Mouse (Mus musculus) lung, embryonic 15.5 days (tissue): Measurements from ENCODE around the gene Rnf113a2. TPM values are rescaled to one million over a fixed set of nuclear protein-coding genes. Genes with fewer than 3 reads are reported as not detected.

Source experiments
- ATAC-seq: fragments of 200-750 bp; cut with Nextera tagmentation; 2 replicates; pipeline ENCODE4 v1.8.0; 2017; ENCODE audit warnings: moderate number of reproducible peaks, borderline replicate concordance; ENCODE audit not compliant: low FRiP score, low TSS enrichment; ENCODE audit errors: extremely low read depth
- H3K27ac ChIP-seq: fragments of 300-500 bp; sonication (generic); 2 replicates; pipeline ENCODE4 v1.5.1; 2015; ENCODE audit warnings: moderate library complexity, mild to moderate bottlenecking, inconsistent platforms
- H3K27me3 ChIP-seq: fragments of 300-500 bp; sonication (generic); 2 replicates; pipeline ENCODE4 v1.6.1; 2015; ENCODE audit warnings: inconsistent platforms
- H3K36me3 ChIP-seq: fragments of 300-500 bp; sonication (generic); 2 replicates; pipeline ENCODE4 v1.6.1; 2015; ENCODE audit warnings: inconsistent platforms
- H3K4me1 ChIP-seq: fragments of 300-500 bp; sonication (generic); 2 replicates; pipeline ENCODE4 v1.6.1; 2015; ENCODE audit warnings: inconsistent platforms
- H3K4me2 ChIP-seq: fragments of 300-500 bp; sonication (generic); 2 replicates; pipeline ENCODE4 v1.6.1; 2015; ENCODE audit warnings: inconsistent platforms, mild to moderate bottlenecking, moderate library complexity
- H3K4me3 ChIP-seq: fragments of 300-500 bp; sonication (generic); 2 replicates; pipeline ENCODE4 v1.5.1; 2015; ENCODE audit warnings: mild to moderate bottlenecking, inconsistent platforms
- H3K9ac ChIP-seq: fragments of 300-500 bp; sonication (generic); 2 replicates; pipeline ENCODE4 v1.6.1; 2015; ENCODE audit warnings: inconsistent platforms
- H3K9me3 ChIP-seq: fragments of 300-500 bp; sonication (generic); 2 replicates; pipeline ENCODE4 v1.6.1; 2016; ENCODE audit warnings: inconsistent platforms
- WGBS: fragments of 180-500 bp; shearing (Covaris S2); methylation state at CpG from one replicate; pipeline ENCODE4 v1.1.7; 2015; 5-methylcytosine and 5-hydroxymethylcytosine counted together
- polyA plus RNA-seq: library from polyadenylated mRNA; unstranded; fragments of >200 nt; fragmentation: Nextera tagmentation; extraction: Ambion mirVana; gene quantifications from 2 replicates; pipeline ENCODE4 v1.2.1, GENCODE M21; 2015

Gene Rnf113a2
- polyA plus RNA-seq, 1 experiment from 2014 or later, result 24.2 TPM

GRCm38 (mm10) chr12:84396947-84397679, 19.9 kb upstream of the Rnf113a2 start:
- no peak for ATAC-seq
- no peaks in the 10 kb centered on the region for H3K9me3 ChIP-seq
- 80% methylated on average over 14 of the region's 14 CpGs for WGBS
- H3K4me3 ChIP-seq, result no peak overlapping the region
- no peaks in the 10 kb centered on the region for H3K27me3 ChIP-seq
- no peak overlapping the region for H3K4me2 ChIP-seq
- H3K4me1 ChIP-seq, result no peaks in the 10 kb centered on the region; the same call in 1 of the 2 replicates
- no peak overlapping the region for H3K9ac ChIP-seq
- H3K27ac ChIP-seq, result no peak overlapping the region
- no peaks in the 10 kb centered on the region for H3K36me3 ChIP-seq

DNA sequence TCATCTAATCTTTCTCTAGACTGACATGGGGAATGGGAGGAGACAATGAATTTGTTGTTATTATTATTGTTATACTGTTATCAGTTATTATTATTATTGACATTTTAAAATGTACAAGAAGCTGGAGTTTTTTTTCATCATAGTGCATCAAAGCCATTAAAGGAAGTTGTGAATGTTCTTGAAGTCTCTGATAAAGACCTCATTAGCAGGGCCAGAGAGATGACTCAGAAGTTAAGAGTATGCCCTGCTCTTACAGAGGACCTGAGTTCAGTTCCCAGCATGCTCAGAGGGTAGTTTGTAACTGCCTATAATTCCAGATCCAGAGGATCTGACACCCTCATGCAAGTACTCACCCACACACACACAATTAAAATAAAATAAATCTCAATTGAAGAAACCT, 19.3 kb upstream of the Rnf113a2 start:
- Histone ChIP-seq H3K9me3 (no peaks in the 10 kb centered on the region), H3K27me3 (no peaks in the 10 kb centered on the region), H3K27ac (no peak overlapping the region), H3K36me3 (no peaks in the 10 kb centered on the region), H3K9ac (no peak overlapping the region), H3K4me1 (no peaks in the 10 kb centered on the region; the same call in 1 of the 2 replicates), H3K4me2 (no peak overlapping the region), H3K4me3 (no peak overlapping the region)
- ATAC-seq, result no peak

GRCm38 (mm10) chr12:84398629-84399028, 18.4 kb upstream of the Rnf113a2 start:
- 65% methylated on average over 5 of the region's 5 CpGs for WGBS
- Histone ChIP-seq H3K9ac (no peak overlapping the region), H3K4me1 (no peaks in the 10 kb centered on the region; the same call in 1 of the 2 replicates), H3K36me3 (no peaks in the 10 kb centered on the region), H3K9me3 (no peaks in the 10 kb centered on the region), H3K4me2 (no peak overlapping the region), H3K4me3 (no peak overlapping the region), H3K27me3 (no peaks in the 10 kb centered on the region), H3K27ac (no peak overlapping the region)
- ATAC-seq, result no peak

DNA sequence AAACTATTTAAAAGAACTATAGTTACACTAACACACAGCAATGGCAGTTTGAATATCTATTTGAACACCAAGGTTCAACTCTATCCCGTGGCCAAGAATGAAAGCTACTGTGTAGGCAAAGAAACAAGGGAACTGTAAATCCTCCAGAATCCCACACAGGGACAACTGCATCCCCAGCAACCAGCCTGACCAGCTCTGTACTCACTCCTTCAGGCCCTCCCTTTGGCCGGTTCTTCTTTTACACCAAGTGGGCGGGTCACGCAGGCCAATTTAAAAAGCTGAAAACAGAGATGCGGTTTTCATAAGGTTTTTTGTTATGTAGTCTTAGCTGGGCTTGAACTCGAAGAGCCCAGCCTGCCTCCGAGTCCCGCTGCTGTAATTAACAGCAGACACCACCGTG, 17.9 kb upstream of the Rnf113a2 start:
- no peaks in the 10 kb centered on the region for H3K36me3 ChIP-seq
- no peak overlapping the region for H3K27ac ChIP-seq
- no peak for ATAC-seq
- no peak overlapping the region for H3K4me2 ChIP-seq
- H3K9ac ChIP-seq, result no peak overlapping the region
- H3K27me3 ChIP-seq, result no peaks in the 10 kb centered on the region
- no peak overlapping the region for H3K4me3 ChIP-seq
- WGBS, result 66% methylated on average over 9 of the region's 9 CpGs
- no peaks in the 10 kb centered on the region; the same call in 1 of the 2 replicates for H3K4me1 ChIP-seq
- H3K9me3 ChIP-seq, result no peaks in the 10 kb centered on the region

- ATAC-seq, result no peak
- no peak overlapping the region for H3K9ac ChIP-seq
- H3K4me1 ChIP-seq, result no peaks in the 10 kb centered on the region; the same call in 1 of the 2 replicates
- H3K27me3 ChIP-seq, result no peaks in the 10 kb centered on the region
- 43% methylated on average over 9 of the region's 9 CpGs for WGBS
- H3K9me3 ChIP-seq, result no peaks in the 10 kb centered on the region
- no peaks in the 10 kb centered on the region for H3K36me3 ChIP-seq
- H3K4me3 ChIP-seq, result no peak overlapping the region
- H3K4me2 ChIP-seq, result no peak overlapping the region
- no peak overlapping the region for H3K27ac ChIP-seq
Observed at GRCm38 (mm10) chr12:84399663-84400062, 17.3 kb upstream of the Rnf113a2 start.

DNA sequence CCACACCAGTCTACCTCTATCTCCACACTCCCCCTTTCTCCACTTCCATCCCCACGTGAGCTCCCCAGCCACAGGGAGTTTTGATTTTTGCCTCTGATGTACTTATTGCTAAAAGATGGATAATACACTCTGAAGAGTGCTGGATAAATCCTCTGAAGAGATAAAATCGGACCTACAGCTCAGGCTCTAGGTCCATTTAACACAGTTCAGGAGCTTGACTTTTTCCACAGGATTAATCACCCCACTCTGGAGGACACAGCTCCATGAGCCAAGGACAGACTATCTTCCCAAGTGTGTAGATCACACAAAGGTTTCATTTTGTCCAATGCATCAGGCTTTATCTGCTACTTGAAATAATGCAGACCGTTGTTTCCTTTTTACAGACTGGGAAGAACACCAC, 16.9 kb upstream of the Rnf113a2 start:
- Histone ChIP-seq H3K4me2 (no peak overlapping the region), H3K27me3 (no peaks in the 10 kb centered on the region), H3K36me3 (no peaks in the 10 kb centered on the region), H3K9me3 (no peaks in the 10 kb centered on the region), H3K4me3 (no peak overlapping the region), H3K4me1 (no peaks in the 10 kb centered on the region; the same call in 1 of the 2 replicates), H3K9ac (no peak overlapping the region), H3K27ac (no peak overlapping the region)
- WGBS, result 67% methylated on average over 3 of the region's 3 CpGs
- ATAC-seq, result no peak

- no peak overlapping the region for H3K27ac ChIP-seq
Observed at GRCm38 (mm10) chr12:84400653-84401052, 16.3 kb upstream of the Rnf113a2 start.

DNA sequence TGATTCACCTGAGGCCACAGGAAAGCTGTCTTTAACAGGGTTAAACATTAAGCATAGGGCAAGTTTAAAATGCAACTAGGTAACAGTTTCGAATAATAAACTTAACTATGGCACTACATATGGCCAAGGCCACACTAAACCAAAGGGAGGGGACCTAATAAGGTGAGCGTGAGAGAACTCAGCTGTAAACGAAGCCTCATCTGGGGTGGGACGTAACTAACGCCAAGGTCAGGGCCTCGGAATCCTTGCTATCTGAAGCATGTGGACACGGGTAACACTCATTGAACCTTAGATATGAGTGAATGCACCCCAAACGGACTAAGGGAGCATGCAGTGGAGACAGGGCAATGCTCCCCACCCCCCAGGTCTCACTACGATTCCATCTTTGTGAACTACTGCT, 14.1 kb upstream of the Rnf113a2 start:
- no peak overlapping the region for H3K9ac ChIP-seq
- no peaks in the 10 kb centered on the region for H3K27me3 ChIP-seq
- no peak overlapping the region for H3K27ac ChIP-seq
- H3K4me3 ChIP-seq, result no peak overlapping the region
- no peaks in the 10 kb centered on the region for H3K36me3 ChIP-seq
- no peak overlapping the region for H3K4me2 ChIP-seq
- 60% methylated on average over 9 of the region's 9 CpGs for WGBS
- ATAC-seq, result no peak
- H3K9me3 ChIP-seq, result no peaks in the 10 kb centered on the region
- peaks cover 4% of the 10 kb centered on the region for H3K4me1 ChIP-seq

More at GRCm38 (mm10) chr12:84400653-84401052, 16.3 kb upstream of the Rnf113a2 start:
- Histone ChIP-seq H3K36me3 (no peaks in the 10 kb centered on the region), H3K9ac (no peak overlapping the region), H3K9me3 (no peaks in the 10 kb centered on the region), H3K27me3 (no peaks in the 10 kb centered on the region), H3K4me3 (no peak overlapping the region), H3K4me1 (no peaks in the 10 kb centered on the region; the same call in 1 of the 2 replicates), H3K4me2 (no peak overlapping the region)
- no peak for ATAC-seq
- 24% methylated on average over 3 of the region's 3 CpGs for WGBS

- Histone ChIP-seq H3K4me1 (peaks cover 7% of the 10 kb centered on the region), H3K27ac (no peak overlapping the region), H3K27me3 (no peaks in the 10 kb centered on the region), H3K36me3 (no peaks in the 10 kb centered on the region), H3K4me3 (no peak overlapping the region), H3K9me3 (no peaks in the 10 kb centered on the region), H3K9ac (no peak overlapping the region), H3K4me2 (no peak overlapping the region)
- ATAC-seq, result no peak
- 85% methylated on average over 6 of the region's 6 CpGs for WGBS
Observed at GRCm38 (mm10) chr12:84404541-84404940, 12.5 kb upstream of the Rnf113a2 start.

- Histone ChIP-seq H3K9ac (no peak overlapping the region), H3K9me3 (no peaks in the 10 kb centered on the region), H3K4me1 (peaks cover 7% of the 10 kb centered on the region), H3K36me3 (no peaks in the 10 kb centered on the region), H3K4me3 (no peak overlapping the region), H3K4me2 (no peak overlapping the region), H3K27me3 (no peaks in the 10 kb centered on the region), H3K27ac (no peak overlapping the region)
- no peak for ATAC-seq
- 52% methylated on average over 4 of the region's 4 CpGs for WGBS
Observed at GRCm38 (mm10) chr12:84407259-84407658, 9.7 kb upstream of the Rnf113a2 start.

DNA sequence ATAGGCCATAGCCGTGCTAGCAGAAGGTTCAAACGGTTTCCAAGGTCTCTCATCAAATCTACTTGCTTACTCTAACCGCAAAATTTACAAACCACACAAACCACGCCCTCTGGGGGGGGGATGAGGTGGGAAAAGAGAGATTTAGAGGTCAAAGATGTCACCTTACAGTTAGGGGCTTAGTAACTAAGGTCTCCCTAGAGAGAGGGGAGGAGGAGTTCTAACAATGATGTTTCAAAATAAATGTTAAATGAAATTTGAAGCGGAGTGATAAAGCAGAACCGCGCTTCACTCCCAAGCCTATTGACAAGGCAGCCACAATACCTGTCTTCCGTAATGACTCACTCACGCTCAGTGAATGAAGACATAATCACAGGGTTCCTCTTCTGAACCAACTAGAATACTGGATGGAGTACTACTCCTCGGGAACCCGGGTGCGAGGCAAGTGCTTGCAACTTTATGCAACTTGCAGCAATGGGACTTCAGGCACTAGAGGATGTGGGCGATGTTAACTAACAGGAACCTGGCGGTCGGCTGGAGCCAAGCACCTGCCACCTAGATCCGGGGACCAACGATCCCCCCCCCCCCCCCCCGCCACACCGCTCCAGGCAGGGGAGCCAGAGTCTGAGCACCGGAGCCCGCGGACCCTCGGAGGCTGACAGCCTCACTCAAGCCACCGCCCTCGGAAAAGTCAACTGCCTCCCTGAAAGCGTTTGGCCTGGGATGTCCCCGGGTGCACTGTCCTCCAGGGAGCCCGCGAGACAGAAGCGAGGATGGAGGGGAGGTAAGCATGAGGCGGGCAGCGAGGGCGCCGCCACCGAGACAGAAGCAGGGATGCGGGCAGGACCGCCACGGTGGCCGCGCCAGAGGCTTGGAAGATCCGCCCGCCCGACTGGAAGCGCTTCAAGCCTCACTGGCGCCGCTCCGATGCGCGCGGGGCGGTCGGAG, 8.8 kb upstream of the Rnf113a2 start:
- Histone ChIP-seq H3K9ac (peak overlapping the region; percentile 70), H3K27ac (peak overlapping the region; percentile 77), H3K27me3 (no peaks in the 10 kb centered on the region), H3K4me2 (peak overlapping the region; percentile 95), H3K4me3 (peak overlapping the region; percentile 66), H3K36me3 (no peaks in the 10 kb centered on the region), H3K9me3 (no peaks in the 10 kb centered on the region), H3K4me1 (peaks cover 7% of the 10 kb centered on the region)
- ATAC-seq, result peak; percentile 74
- under 1% methylated on average over 50 of the region's 52 CpGs for WGBS
